In genomic region chr7:56291468-56292115, GRCm38 (mm10) we compare ENCODE assay signal across 8 mouse cellular contexts. TPM values are rescaled to one million over a fixed set of nuclear protein-coding genes. Genes with fewer than 3 reads are reported as not detected.
DNase-seq lines count a peak whose midpoint lies in the region; ATAC-seq and TF ChIP-seq lines count a peak whose summit lies in the region.

No protein-coding gene starts in this region.

- no peak overlapping the region for H3K4me2 ChIP-seq in midbrain, embryonic 11.5 days

- H3K4me1 ChIP-seq in heart, adult 2 months (ENCODE audit: control insufficient read depth, insufficient read depth, low read length): no peaks in the 10 kb centered on the region
- H3K4me1 ChIP-seq in midbrain, embryonic 11.5 days (ENCODE audit: control insufficient read depth, insufficient read depth, low read length): no peaks in the 10 kb centered on the region
- peaks cover 3% of the 10 kb centered on the region; the same call in 1 of the 2 replicates for H3K4me1 ChIP-seq in testis, adult 2 months (ENCODE audit: control insufficient read depth, insufficient read depth, low read length)

- H3K79me2 ChIP-seq in heart, adult 2 months (replicated peaks; ENCODE audit: control insufficient read depth, insufficient read depth, low read length): no peaks in the 10 kb centered on the region

- no peak overlapping the region for H3K4me3 ChIP-seq in heart, adult 2 months
- no peak overlapping the region for H3K4me3 ChIP-seq in midbrain, embryonic 11.5 days (ENCODE audit: low read depth, low read length)
- no peak overlapping the region for H3K4me3 ChIP-seq in testis, adult 2 months (ENCODE audit: control insufficient read depth, low read depth, low read length)

- no peaks in the 10 kb centered on the region for H3K36me3 ChIP-seq in heart, adult 2 months (ENCODE audit: control insufficient read depth, insufficient read depth, low read length)
- H3K36me3 ChIP-seq in midbrain, embryonic 11.5 days (ENCODE audit: control insufficient read depth, insufficient read depth, low read length): no peaks in the 10 kb centered on the region
- no peaks in the 10 kb centered on the region for H3K36me3 ChIP-seq in testis, adult 2 months (ENCODE audit: control insufficient read depth, insufficient read depth, low read length)

- intact Hi-C loops in heart, adult 2 months (cut with DNase I): loop anchor here (2.0 to 5.0 kb wide), 2 partner anchors 169 to 1181 kb away; no protein-coding TSS in a partner anchor
- intact Hi-C loops in heart, postnatal 25 days (cut with DNase I): loop anchor here (10.0 kb wide), 2 partner anchors 653 to 1183 kb away; no protein-coding TSS in a partner anchor

- no peaks in the 10 kb centered on the region for H3K9me3 ChIP-seq in midbrain, embryonic 11.5 days (ENCODE audit: control insufficient read depth, low read length)

- H3K27ac ChIP-seq in heart, adult 2 months: no peak overlapping the region
- no peak overlapping the region for H3K27ac ChIP-seq in midbrain, embryonic 11.5 days (ENCODE audit: low read depth, low read length)
- H3K27ac ChIP-seq in testis, adult 2 months (ENCODE audit: control insufficient read depth, insufficient read depth, low read depth, low read length): no peak overlapping the region

- H3K9ac ChIP-seq in heart, adult 2 months (ENCODE audit: low read depth, low read length): no peak overlapping the region
- H3K9ac ChIP-seq in midbrain, embryonic 11.5 days (ENCODE audit: low read length): no peak overlapping the region

- peak; percentile 73 for ATAC-seq in midbrain, embryonic 11.5 days (ENCODE audit: low FRiP score)

- DNase-seq in heart, adult 2 months: peak in 1 of 2 experiments; percentile 18
- no peak for DNase-seq in heart, postnatal 25 days (ENCODE audit: low spot score)
- DNase-seq in NIH3T3 (ENCODE audit: low read depth): peak; percentile 79
- peak; percentile 50 to 81 for DNase-seq in cerebellum, postnatal 25 days
- DNase-seq in frontal cortex, postnatal 36 days (ENCODE audit: low spot score in 2 of 2): peak; percentile 79 to 87
- peak; percentile 84 to 87 for DNase-seq in layer of hippocampus, postnatal 10 days (ENCODE audit: low spot score in 2 of 2)
- DNase-seq in midbrain, embryonic 11.5 days (ENCODE audit: low spot score, missing footprints): peak; percentile 98

- peak; percentile 84 for TF ChIP-seq CTCF in heart, adult 2 months (IDR thresholded peaks at IDR 0.05)
- TF ChIP-seq CTCF in testis, adult 2 months (IDR thresholded peaks at IDR 0.05; ENCODE audit: control insufficient read depth, insufficient read depth, insufficient replicate concordance, low read depth, low read length): peak; percentile 56; the same call in 1 of the 2 replicates

- TF ChIP-seq EP300 in heart, adult 2 months (IDR thresholded peaks at IDR 0.05; ENCODE audit: insufficient read depth, low read depth, low read length): no peak

- WGBS in heart, adult 2 months: 43% methylated on average over 6 of the region's 6 CpGs
- 47% methylated on average over 6 of the region's 6 CpGs for WGBS in midbrain, embryonic 11.5 days

- TF ChIP-seq POLR2A in heart, adult 2 months (IDR thresholded peaks at IDR 0.05; ENCODE audit: insufficient read depth, low read depth, low read length): no peak
- no peak for TF ChIP-seq POLR2A in testis, adult 2 months (IDR thresholded peaks at IDR 0.05; ENCODE audit: control insufficient read depth, low read depth, low read length)

- H3K27me3 ChIP-seq in heart, adult 2 months (ENCODE audit: control insufficient read depth, insufficient read depth, low read length): no peaks in the 10 kb centered on the region
- H3K27me3 ChIP-seq in midbrain, embryonic 11.5 days (ENCODE audit: control insufficient read depth, insufficient read depth, low read length): no peaks in the 10 kb centered on the region
- H3K27me3 ChIP-seq in testis, adult 2 months (ENCODE audit: control insufficient read depth, insufficient read depth, low read length): no peaks in the 10 kb centered on the region

RNA-seq across cellular contexts. Expression of gene Oca2, which starts 52.0 kb away (rescaled TPM):
- total RNA-seq in heart, adult 2 months (2021): not detected
- not detected in 2 replicates for polyA plus RNA-seq in heart, adult 2 months (2012; rRNA removed)
- total RNA-seq in heart, postnatal 25 days (2021): not detected
- total RNA-seq in layer of hippocampus, postnatal 10 days (2021): under 1 TPM; 0.91 to 0.94 TPM
- polyA plus RNA-seq in midbrain, embryonic 11.5 days (2014; fragmentation: Nextera tagmentation; extraction: Ambion mirVana): 0.23 TPM in 1 of 2 replicates, not detected in the other
- polyA plus RNA-seq in testis, adult 2 months (2012; rRNA removed): 1.9 and 2.8 TPM in 2 replicates
